Mouse (Mus musculus) liver, postnatal 0 days (tissue): ENCODE measurements around the gene Mgat2.

ENCODE experiments used
- CTCF ChIP-seq: sonication (generic); IDR thresholded peaks from 2 replicates; pipeline ENCODE4 v1.5.1; 2016; ENCODE audit warnings: antibody characterized with exemption, low read depth
- EP300 ChIP-seq: IDR thresholded peaks from 2 replicates; pipeline ENCODE4 v1.6.1; 2016; ENCODE audit warnings: antibody characterized with exemption, low read depth, mild to moderate bottlenecking

DNA sequence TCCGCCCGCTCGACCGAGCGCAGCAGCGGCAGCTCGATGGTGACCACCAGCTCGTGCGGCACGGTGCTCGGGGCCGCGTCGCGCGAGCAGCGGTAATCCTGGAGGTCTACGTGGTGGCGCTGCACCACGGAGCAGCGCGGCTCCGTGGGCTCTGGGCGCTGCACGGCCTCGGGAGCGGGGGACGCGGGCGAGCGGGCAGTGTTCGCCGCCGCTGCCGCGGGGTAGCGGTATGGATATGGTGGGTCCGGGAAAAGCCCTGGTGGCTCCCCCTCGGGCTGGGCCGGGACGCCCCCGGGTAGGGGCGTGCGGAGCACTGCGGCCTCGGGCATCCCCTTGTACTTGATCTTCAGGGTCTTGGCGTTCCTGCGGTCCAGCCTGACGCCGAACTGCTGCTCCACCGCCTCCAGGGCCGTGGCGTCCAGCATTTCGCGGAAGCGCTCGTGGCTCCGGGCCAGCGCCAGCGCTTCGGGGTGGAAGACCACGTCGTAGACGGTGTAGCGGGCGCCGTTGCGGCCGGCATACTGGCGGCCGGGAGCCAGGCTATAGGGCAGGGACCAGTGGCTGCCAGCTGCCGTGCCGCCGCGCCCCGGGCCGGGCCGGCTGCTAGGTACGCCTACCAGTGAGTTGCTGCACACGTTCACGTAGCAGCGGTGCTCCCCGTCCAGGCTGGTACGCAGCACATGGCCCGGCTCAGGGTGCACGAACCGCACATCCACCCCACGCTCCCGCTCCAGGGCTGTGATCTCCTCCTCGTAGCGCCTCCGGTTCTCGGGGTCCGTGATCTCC lies 13.6 kb downstream of the Mgat2 start:
- TF ChIP-seq CTCF (no peak), EP300 (no peak)
